Mouse (Mus musculus) ES-Bruce4 (cell line): ENCODE results near the gene Tmsb10.

Experiments
- CTCF ChIP-seq: IDR thresholded peaks from one replicate; pipeline ENCODE4 v1.8.1; 2011; ENCODE audit warnings: low read depth, low read length
- EP300 ChIP-seq: IDR thresholded peaks from 2 replicates; pipeline ENCODE4 v1.6.1; 2011; ENCODE audit warnings: low read depth, low read length; ENCODE audit not compliant: insufficient read depth
- POLR2A ChIP-seq: IDR thresholded peaks from one replicate; pipeline ENCODE4 v1.8.1; 2011; ENCODE audit warnings: low read length; ENCODE audit not compliant: insufficient read depth

GRCm38 (mm10) chr6:72914087-72914749, 44.3 kb downstream of the Tmsb10 start:
- TF ChIP-seq POLR2A, result no peak
- TF ChIP-seq CTCF, result no peak
- TF ChIP-seq EP300, result no peak
